Mouse (Mus musculus) right cerebral cortex, postnatal 14 days (tissue): Measurements from ENCODE around the gene B3gnt2.

Experiments used
- DNase-seq: peaks from one replicate; pipeline ENCODE4 v3.0.0; 2022

The B3gnt2 gene

GRCm38 (mm10) chr11:22710596-22710995 lies 150.2 kb downstream of the B3gnt2 start:
- no peak for DNase-seq
